Mouse (Mus musculus) MEL (cell line): ENCODE results near the gene Smim4.

ENCODE experiments used
- GATA1 ChIP-seq: IDR thresholded peaks from 2 replicates; pipeline ENCODE4 v1.6.1; 2011; ENCODE audit warnings: low read depth, low read length, improper control_type of control experiment
- MAX ChIP-seq: IDR thresholded peaks from 2 replicates; pipeline ENCODE4 v1.6.1; 2011; ENCODE audit warnings: low read length, improper control_type of control experiment

DNA sequence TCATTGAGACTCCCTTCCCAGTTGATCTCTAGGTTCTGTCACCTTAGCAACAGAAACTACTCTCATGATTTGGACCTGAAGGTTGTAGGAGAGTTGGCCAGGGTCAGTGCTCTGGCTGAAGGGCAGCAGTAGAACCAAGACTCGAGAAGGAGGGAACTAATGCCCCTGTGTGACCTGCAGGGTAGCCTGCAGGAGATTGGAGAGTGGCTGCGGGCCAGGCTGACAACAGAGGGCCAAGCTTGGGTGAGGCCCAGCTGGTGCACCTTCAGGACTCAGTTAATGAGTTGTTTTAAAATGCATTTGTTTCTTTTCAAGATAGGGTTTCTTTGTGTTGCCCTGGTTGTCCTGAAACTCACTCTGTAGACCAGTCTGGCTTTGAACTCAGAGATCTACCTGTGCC lies 36.3 kb upstream of the Smim4 start:
- TF ChIP-seq GATA1, result no peak
- no peak for TF ChIP-seq MAX
